Mouse (Mus musculus): ENCODE results near the gene Adgrf3. TPM values are rescaled to one million over a fixed set of nuclear protein-coding genes. Genes with fewer than 3 reads are reported as not detected.

The Adgrf3 gene
- polyA plus RNA-seq, 1 experiment from 2014 or later: not detected

- WGBS: 5% methylated on average over 15 of the region's 15 CpGs
- Histone ChIP-seq H3K4me3 (ENCODE audit: low read depth, low read length) (peak overlapping the region; percentile 74), H3K36me3 (ENCODE audit: control insufficient read depth, insufficient read depth, low read length) (peaks cover 3% of the 10 kb centered on the region; the same call in 1 of the 2 replicates), H3K27ac (ENCODE audit: low read depth, low read length) (peak overlapping the region; percentile 81), H3K4me1 (replicated peaks; ENCODE audit: control insufficient read depth, insufficient read depth, low read length) (peaks cover 22% of the 10 kb centered on the region), H3K27me3 (replicated peaks; ENCODE audit: control insufficient read depth, insufficient read depth, low read length) (no peaks in the 10 kb centered on the region), H3K9me3 (ENCODE audit: control insufficient read depth, low read length) (no peaks in the 10 kb centered on the region), H3K4me2 (peak overlapping the region; percentile 88), H3K9ac (ENCODE audit: low read depth, low read length) (peak overlapping the region; percentile 72)
- DNase-seq (ENCODE audit: low spot score) (peak; percentile 42), ATAC-seq (replicated peaks; ENCODE audit: low FRiP score) (no peak)
Observed at GRCm38 (mm10) chr5:30233042-30233441, 27.5 kb upstream of the Adgrf3 start.

GRCm38 (mm10) chr5:30232271-30232971 lies 26.9 kb upstream of the Adgrf3 start, which contains the start of gene Selenoi:
Gene Selenoi, plus strand, starts transcription at chr5:30232581.
- H3K27ac ChIP-seq (ENCODE audit: low read depth, low read length): peak within 1 kb of the TSS; percentile 81
- H3K4me3 ChIP-seq (ENCODE audit: low read depth, low read length): peak within 1 kb of the TSS; percentile 74
- peak; percentile 96 for DNase-seq (ENCODE audit: low spot score)
- 5% methylated on average over 70 of the region's 71 CpGs for WGBS
- no peaks in the 10 kb centered on the region for H3K9me3 ChIP-seq (ENCODE audit: control insufficient read depth, low read length)
- no peaks in the 10 kb centered on the region for H3K27me3 ChIP-seq (replicated peaks; ENCODE audit: control insufficient read depth, insufficient read depth, low read length)
- peak within 1 kb of the TSS; percentile 88 for H3K4me2 ChIP-seq
- ATAC-seq (replicated peaks; ENCODE audit: low FRiP score): peak; percentile 99
- peak within 1 kb of the TSS; percentile 72 for H3K9ac ChIP-seq (ENCODE audit: low read depth, low read length)
- H3K36me3 ChIP-seq (ENCODE audit: control insufficient read depth, insufficient read depth, low read length): peaks cover 2% of the 10 kb centered on the region; the same call in 1 of the 2 replicates
- H3K4me1 ChIP-seq (replicated peaks; ENCODE audit: control insufficient read depth, insufficient read depth, low read length): peaks cover 22% of the 10 kb centered on the region

- peaks cover 22% of the 10 kb centered on the region for H3K4me1 ChIP-seq (replicated peaks; ENCODE audit: control insufficient read depth, insufficient read depth, low read length)
- peak overlapping the region; percentile 74 for H3K4me3 ChIP-seq (ENCODE audit: low read depth, low read length)
- WGBS: 60% methylated on average over 16 of the region's 16 CpGs
- peak overlapping the region; percentile 88 for H3K4me2 ChIP-seq
- ATAC-seq (replicated peaks; ENCODE audit: low FRiP score) (no peak), DNase-seq (ENCODE audit: low spot score) (no peak)
- peak overlapping the region; percentile 17; the same call in 1 of the 2 replicates for H3K27ac ChIP-seq (ENCODE audit: low read depth, low read length)
- H3K36me3 ChIP-seq (ENCODE audit: control insufficient read depth, insufficient read depth, low read length): peaks cover 2% of the 10 kb centered on the region; the same call in 1 of the 2 replicates
- peak overlapping the region; percentile 15 for H3K9ac ChIP-seq (ENCODE audit: low read depth, low read length)
- H3K9me3 ChIP-seq (ENCODE audit: control insufficient read depth, low read length): no peaks in the 10 kb centered on the region
- H3K27me3 ChIP-seq (replicated peaks; ENCODE audit: control insufficient read depth, insufficient read depth, low read length): no peaks in the 10 kb centered on the region
Observed at GRCm38 (mm10) chr5:30231891-30232270, 26.4 kb upstream of the Adgrf3 start.

GRCm38 (mm10) chr5:30230901-30231300 lies 25.4 kb upstream of the Adgrf3 start:
- ATAC-seq (replicated peaks; ENCODE audit: low FRiP score) (no peak), DNase-seq (ENCODE audit: low spot score) (no peak)
- Histone ChIP-seq H3K9ac (ENCODE audit: low read depth, low read length) (no peak overlapping the region), H3K4me3 (ENCODE audit: low read depth, low read length) (no peak overlapping the region), H3K36me3 (ENCODE audit: control insufficient read depth, insufficient read depth, low read length) (peaks cover 2% of the 10 kb centered on the region; the same call in 1 of the 2 replicates), H3K9me3 (ENCODE audit: control insufficient read depth, low read length) (no peaks in the 10 kb centered on the region), H3K27me3 (replicated peaks; ENCODE audit: control insufficient read depth, insufficient read depth, low read length) (no peaks in the 10 kb centered on the region), H3K4me1 (replicated peaks; ENCODE audit: control insufficient read depth, insufficient read depth, low read length) (peaks cover 19% of the 10 kb centered on the region), H3K27ac (ENCODE audit: low read depth, low read length) (no peak overlapping the region), H3K4me2 (no peak overlapping the region)
- WGBS: 83% methylated on average over 4 of the region's 4 CpGs

- Histone ChIP-seq H3K36me3 (ENCODE audit: control insufficient read depth, insufficient read depth, low read length) (no peaks in the 10 kb centered on the region), H3K4me3 (ENCODE audit: low read depth, low read length) (no peak overlapping the region), H3K9me3 (ENCODE audit: control insufficient read depth, low read length) (0 out of 2 replicates have a peak, but pooled peaks cover 2% of the 10 kb centered on the region), H3K4me2 (no peak overlapping the region), H3K27me3 (replicated peaks; ENCODE audit: control insufficient read depth, insufficient read depth, low read length) (no peaks in the 10 kb centered on the region), H3K27ac (ENCODE audit: low read depth, low read length) (no peak overlapping the region), H3K4me1 (replicated peaks; ENCODE audit: control insufficient read depth, insufficient read depth, low read length) (no peaks in the 10 kb centered on the region), H3K9ac (ENCODE audit: low read depth, low read length) (no peak overlapping the region)
- DNase-seq (ENCODE audit: low spot score): no peak
- WGBS: 96% methylated on average over 8 of the region's 8 CpGs
- ATAC-seq (replicated peaks; ENCODE audit: low FRiP score): no peak
Observed at GRCm38 (mm10) chr5:30222681-30223080, 17.2 kb upstream of the Adgrf3 start.

GRCm38 (mm10) chr5:30220666-30221065 lies 15.1 kb upstream of the Adgrf3 start:
- H3K4me2 ChIP-seq: no peak overlapping the region
- DNase-seq (ENCODE audit: low spot score) (no peak), ATAC-seq (replicated peaks; ENCODE audit: low FRiP score) (no peak)
- H3K36me3 ChIP-seq (ENCODE audit: control insufficient read depth, insufficient read depth, low read length): no peaks in the 10 kb centered on the region
- H3K4me3 ChIP-seq (ENCODE audit: low read depth, low read length): no peak overlapping the region
- no peaks in the 10 kb centered on the region for H3K27me3 ChIP-seq (replicated peaks; ENCODE audit: control insufficient read depth, insufficient read depth, low read length)
- H3K9me3 ChIP-seq (ENCODE audit: control insufficient read depth, low read length): 0 out of 2 replicates have a peak, but pooled peaks cover 2% of the 10 kb centered on the region
- 87% methylated on average over 8 of the region's 8 CpGs for WGBS
- no peak overlapping the region for H3K9ac ChIP-seq (ENCODE audit: low read depth, low read length)
- no peaks in the 10 kb centered on the region for H3K4me1 ChIP-seq (replicated peaks; ENCODE audit: control insufficient read depth, insufficient read depth, low read length)
- no peak overlapping the region for H3K27ac ChIP-seq (ENCODE audit: low read depth, low read length)

GRCm38 (mm10) chr5:30219715-30220114 lies 14.2 kb upstream of the Adgrf3 start:
- Histone ChIP-seq H3K27ac (ENCODE audit: low read depth, low read length) (no peak overlapping the region), H3K4me3 (ENCODE audit: low read depth, low read length) (no peak overlapping the region), H3K36me3 (ENCODE audit: control insufficient read depth, insufficient read depth, low read length) (no peaks in the 10 kb centered on the region), H3K4me2 (no peak overlapping the region), H3K4me1 (replicated peaks; ENCODE audit: control insufficient read depth, insufficient read depth, low read length) (no peaks in the 10 kb centered on the region), H3K27me3 (replicated peaks; ENCODE audit: control insufficient read depth, insufficient read depth, low read length) (no peaks in the 10 kb centered on the region), H3K9me3 (ENCODE audit: control insufficient read depth, low read length) (0 out of 2 replicates have a peak, but pooled peaks cover 2% of the 10 kb centered on the region), H3K9ac (ENCODE audit: low read depth, low read length) (no peak overlapping the region)
- DNase-seq (ENCODE audit: low spot score) (no peak), ATAC-seq (replicated peaks; ENCODE audit: low FRiP score) (no peak)
- WGBS: 78% methylated on average over 2 of the region's 2 CpGs

- Histone ChIP-seq H3K4me3 (ENCODE audit: low read depth, low read length) (no peak overlapping the region), H3K9me3 (ENCODE audit: control insufficient read depth, low read length) (no peaks in the 10 kb centered on the region), H3K27me3 (replicated peaks; ENCODE audit: control insufficient read depth, insufficient read depth, low read length) (no peaks in the 10 kb centered on the region), H3K9ac (ENCODE audit: low read depth, low read length) (no peak overlapping the region), H3K27ac (ENCODE audit: low read depth, low read length) (no peak overlapping the region), H3K4me1 (replicated peaks; ENCODE audit: control insufficient read depth, insufficient read depth, low read length) (no peaks in the 10 kb centered on the region), H3K36me3 (ENCODE audit: control insufficient read depth, insufficient read depth, low read length) (no peaks in the 10 kb centered on the region), H3K4me2 (no peak overlapping the region)
- ATAC-seq (replicated peaks; ENCODE audit: low FRiP score): no peak
- WGBS: 66% methylated on average over 5 of the region's 5 CpGs
- no peak for DNase-seq (ENCODE audit: low spot score)
Observed at GRCm38 (mm10) chr5:30215970-30216369, 10.4 kb upstream of the Adgrf3 start.

- Histone ChIP-seq H3K4me2 (no peak overlapping the region), H3K27ac (ENCODE audit: low read depth, low read length) (no peak overlapping the region), H3K27me3 (replicated peaks; ENCODE audit: control insufficient read depth, insufficient read depth, low read length) (no peaks in the 10 kb centered on the region), H3K36me3 (ENCODE audit: control insufficient read depth, insufficient read depth, low read length) (no peaks in the 10 kb centered on the region), H3K9ac (ENCODE audit: low read depth, low read length) (no peak overlapping the region), H3K4me1 (replicated peaks; ENCODE audit: control insufficient read depth, insufficient read depth, low read length) (no peaks in the 10 kb centered on the region), H3K4me3 (ENCODE audit: low read depth, low read length) (no peak overlapping the region), H3K9me3 (ENCODE audit: control insufficient read depth, low read length) (no peaks in the 10 kb centered on the region)
- 15% methylated on average over 4 of the region's 4 CpGs for WGBS
- ATAC-seq (replicated peaks; ENCODE audit: low FRiP score): no peak
- peak; percentile 43 for DNase-seq (ENCODE audit: low spot score)
Observed at GRCm38 (mm10) chr5:30214889-30215288, 9.4 kb upstream of the Adgrf3 start.

Data from liver, embryonic 11.5 days (tissue).